In the genomic region with DNA sequence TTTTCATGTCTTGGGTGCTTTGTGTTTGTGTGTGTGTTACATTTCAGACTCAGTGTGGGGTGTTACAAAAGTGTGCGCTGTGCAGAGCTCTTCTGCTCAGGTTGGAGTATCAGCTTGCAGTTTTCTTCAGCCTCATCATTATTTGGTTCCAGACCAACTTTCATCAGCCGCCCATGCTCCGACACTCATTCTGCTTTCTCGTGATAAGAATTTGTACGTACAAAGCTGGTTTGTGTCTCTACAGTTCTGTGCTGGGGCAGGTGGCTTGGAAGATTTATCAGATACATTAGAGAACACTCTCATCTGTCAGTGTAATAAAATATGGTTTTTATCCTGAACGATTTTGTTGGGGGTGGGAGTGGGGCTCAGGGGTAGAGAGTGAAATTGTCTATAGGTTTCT, we compare ENCODE assay signal across 18 mouse cellular contexts.
DNase-seq lines count a peak whose midpoint lies in the region; ATAC-seq lines count a peak whose summit lies in the region.
"Had no signal": no experiment of that assay in that cellular context is flagged by ENCODE, and none has a peak within 500 bp of the region (broad histone marks: within the 10 kb centered on the region; RNA-seq: fewer than 3 reads in every experiment).

No protein-coding gene starts in this region.

- no peaks in the 10 kb centered on the region for H3K4me1 ChIP-seq in heart, embryonic 11.5 days (ENCODE audit: control insufficient read depth, insufficient read depth, low read length)

- no peak overlapping the region for H3K9ac ChIP-seq in heart, embryonic 11.5 days (ENCODE audit: low read depth, low read length)

- WGBS in heart, embryonic 11.5 days (ENCODE audit: insufficient replicate concordance), result 38% methylated on average over 6 of the region's 6 CpGs

- peak; percentile 64 for DNase-seq in heart, adult 11 months
- DNase-seq in layer of hippocampus, adult 18-20 months (ENCODE audit: low spot score in 2 of 2), result peak; percentile 3 to 9
- no peak for DNase-seq in layer of hippocampus, adult 9-11 months
- DNase-seq: adrenal gland, adult 2 months; adrenal gland, adult 8-10 months; adrenal gland, postnatal 10 days; adrenal gland, postnatal 14 days; adrenal gland, postnatal 25 days; adrenal gland, postnatal 36 days; B cell, adult 2 months; cerebellum, adult 11 months; cerebellum, adult 11-12 months; cerebellum, adult 18-20 months had no signal

- H3K4me2 ChIP-seq in heart, embryonic 11.5 days, result no peak overlapping the region

- no peak overlapping the region for H3K4me3 ChIP-seq in heart, embryonic 11.5 days (ENCODE audit: low read depth, low read length)

- ATAC-seq in heart, embryonic 11.5 days (replicated peaks; ENCODE audit: insufficient number of reproducible peaks, low FRiP score, low TSS enrichment), result no peak
- ATAC-seq: activated CD4-positive, CD25-positive, alpha-beta regulatory T cell, adult 4 months; CD4-positive, CD25-positive, alpha-beta regulatory T cell, adult 4 months; Patski had no signal

- H3K36me3 ChIP-seq in heart, embryonic 11.5 days (ENCODE audit: control insufficient read depth, insufficient read depth, low read length), result no peaks in the 10 kb centered on the region
- H3K36me3 ChIP-seq: G1E had no signal

- H3K9me3 ChIP-seq in heart, embryonic 11.5 days (replicated peaks; ENCODE audit: control insufficient read depth, low read length), result no peaks in the 10 kb centered on the region
- H3K9me3 ChIP-seq: G1E had no signal

- H3K27ac ChIP-seq in heart, embryonic 11.5 days (ENCODE audit: low read depth, low read length), result no peak overlapping the region

- H3K27me3 ChIP-seq in heart, embryonic 11.5 days (ENCODE audit: control insufficient read depth, insufficient read depth, low read length), result no peaks in the 10 kb centered on the region
- H3K27me3 ChIP-seq: Patski had no signal
